Mouse (Mus musculus) testis, adult 2 months (tissue): ENCODE data around the gene Myo1e. TPM values are rescaled to one million over a fixed set of nuclear protein-coding genes. Genes with fewer than 3 reads are reported as not detected.

Experiments
- H3K27ac ChIP-seq: fragments of 200-500 bp; 2 replicates; pipeline ENCODE4 v1.5.1; 2012; ENCODE audit warnings: low read depth, low read length; ENCODE audit not compliant: control insufficient read depth, insufficient read depth
- H3K27me3 ChIP-seq: fragments of 200-500 bp; 2 replicates; pipeline ENCODE4 v1.6.1; 2012; ENCODE audit warnings: mild to moderate bottlenecking, low read length, moderate library complexity; ENCODE audit not compliant: control insufficient read depth, insufficient read depth
- H3K36me3 ChIP-seq: fragments of 200-500 bp; 2 replicates; pipeline ENCODE4 v1.6.1; 2012; ENCODE audit warnings: mild to moderate bottlenecking, low read length; ENCODE audit not compliant: control insufficient read depth, insufficient read depth
- H3K4me1 ChIP-seq: fragments of 200-500 bp; 2 replicates; pipeline ENCODE4 v1.6.1; 2012; ENCODE audit warnings: low read length; ENCODE audit not compliant: control insufficient read depth, insufficient read depth
- H3K4me3 ChIP-seq: fragments of 200-500 bp; 2 replicates; pipeline ENCODE4 v1.5.1; 2012; ENCODE audit warnings: low read depth, mild to moderate bottlenecking, low read length, moderate library complexity, mixed read lengths; ENCODE audit not compliant: control insufficient read depth
- CTCF ChIP-seq: fragments of 200-500 bp; IDR thresholded peaks from 2 replicates; pipeline ENCODE4 v1.5.1; 2012; ENCODE audit warnings: low read depth, mild to moderate bottlenecking, inconsistent platforms, low read length, moderate library complexity; ENCODE audit not compliant: control insufficient read depth, insufficient read depth, insufficient replicate concordance
- POLR2A ChIP-seq: fragments of 200-500 bp; IDR thresholded peaks from 2 replicates; pipeline ENCODE4 v1.6.1; 2012; ENCODE audit warnings: low read depth, mild to moderate bottlenecking, inconsistent platforms, low read length, moderate library complexity; ENCODE audit not compliant: control insufficient read depth
- polyA plus RNA-seq: library from polyadenylated mRNA; depleted of rRNA; stranded (reverse); fragments of >200 nt; gene quantifications from 2 replicates; pipeline ENCODE4 v1.2.3, GENCODE M21; 2012; rRNA removed

Myo1e gene
- polyA plus RNA-seq, 1 experiment = 2.6 TPM

DNA sequence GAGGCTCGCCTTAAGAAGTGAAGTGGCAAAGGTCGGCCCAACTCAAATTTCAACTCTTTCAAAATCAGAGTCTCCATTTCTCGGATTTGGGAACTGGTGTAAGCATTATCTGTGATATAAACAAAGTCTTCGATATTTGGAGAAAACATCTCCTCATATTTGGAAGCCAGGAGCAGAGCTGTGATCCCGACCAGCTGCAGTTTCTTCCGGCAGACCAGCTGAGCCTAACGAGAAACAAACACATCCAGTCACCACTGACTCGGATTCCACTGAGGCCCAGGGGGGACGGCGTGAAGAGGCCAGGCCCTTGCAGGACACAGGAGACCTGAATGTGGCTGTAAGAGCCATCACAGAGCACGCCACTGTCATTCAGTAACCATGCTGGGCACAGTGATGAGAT lies 203.5 kb downstream of the Myo1e start:
- Histone ChIP-seq H3K36me3 (peaks cover 13% of the 10 kb centered on the region), H3K27ac (no peak overlapping the region), H3K27me3 (no peaks in the 10 kb centered on the region), H3K4me3 (no peak overlapping the region), H3K4me1 (no peaks in the 10 kb centered on the region)
- no peak for TF ChIP-seq CTCF
- no peak for TF ChIP-seq POLR2A

GRCm38 (mm10) chr9:70413038-70413437 lies 205.9 kb downstream of the Myo1e start:
- H3K27ac ChIP-seq = no peak overlapping the region
- peaks cover 13% of the 10 kb centered on the region for H3K36me3 ChIP-seq
- H3K4me1 ChIP-seq = no peaks in the 10 kb centered on the region
- H3K4me3 ChIP-seq = no peak overlapping the region
- no peaks in the 10 kb centered on the region for H3K27me3 ChIP-seq
- TF ChIP-seq POLR2A = no peak
- TF ChIP-seq CTCF = no peak

- Histone ChIP-seq H3K27me3 (no peaks in the 10 kb centered on the region), H3K27ac (no peak overlapping the region), H3K4me3 (no peak overlapping the region), H3K36me3 (peaks cover 6% of the 10 kb centered on the region), H3K4me1 (peaks cover 3% of the 10 kb centered on the region; the same call in 1 of the 2 replicates)
- TF ChIP-seq POLR2A = no peak
- TF ChIP-seq CTCF = peak; percentile 20; the same call in 1 of the 2 replicates
Measured at GRCm38 (mm10) chr9:70416412-70416811, 209.3 kb downstream of the Myo1e start.

DNA sequence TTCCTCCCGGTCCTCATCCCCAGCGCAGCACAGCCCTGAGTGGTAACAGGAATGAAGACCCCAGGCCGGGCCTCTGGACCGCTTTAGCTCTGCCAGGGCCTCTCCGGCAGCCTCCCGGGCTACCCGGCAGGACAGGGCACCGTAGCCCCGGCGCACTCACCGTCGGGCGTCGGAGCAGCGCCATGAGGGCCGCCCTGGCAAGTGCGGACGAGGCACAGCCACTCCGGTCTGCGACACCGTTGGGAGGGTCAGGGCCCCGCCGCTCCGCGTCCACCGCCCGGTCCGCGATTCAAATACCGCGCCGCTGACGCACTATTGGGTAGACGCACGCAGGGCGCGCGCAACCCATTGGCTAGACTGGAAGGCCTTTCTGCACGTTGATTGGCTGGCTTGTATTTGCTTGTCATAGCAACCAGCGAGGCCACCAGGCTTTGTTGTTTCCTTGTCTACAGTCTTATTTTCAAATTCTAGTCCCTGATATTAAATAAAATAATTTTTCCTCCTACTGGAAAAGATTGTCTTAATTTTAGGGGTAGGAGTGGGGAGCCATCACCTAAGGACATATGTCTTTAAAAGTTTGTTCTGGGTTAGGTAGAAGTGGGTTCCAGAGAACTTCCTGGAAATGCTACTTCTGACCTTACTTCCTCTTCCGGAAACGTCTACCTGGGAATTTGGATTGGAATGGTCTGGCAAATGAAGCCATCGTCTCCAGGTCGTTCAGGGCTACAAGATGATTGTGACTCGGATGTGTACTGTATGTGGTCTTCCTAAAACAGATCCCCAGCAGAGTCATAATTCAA lies 214.3 kb downstream of the Myo1e start, which contains the start of gene Ccnb2:
TSS of gene Ccnb2 (minus strand) at position 291 of the 800 bp plus-strand sequence.
- H3K36me3 ChIP-seq = no peaks in the 10 kb centered on the region
- TF ChIP-seq CTCF (no peak), POLR2A (peak; percentile 93)
- H3K4me3 ChIP-seq = peak within 1 kb of the TSS; percentile 100
- H3K27me3 ChIP-seq = no peaks in the 10 kb centered on the region
- peak within 1 kb of the TSS; percentile 98 for H3K27ac ChIP-seq
- peaks cover 3% of the 10 kb centered on the region; the same call in 1 of the 2 replicates for H3K4me1 ChIP-seq

- peaks cover 3% of the 10 kb centered on the region; the same call in 1 of the 2 replicates for H3K4me1 ChIP-seq
- no peak overlapping the region; the same call in 1 of the 2 replicates for H3K4me3 ChIP-seq
- no peak overlapping the region for H3K27ac ChIP-seq
- H3K27me3 ChIP-seq = no peaks in the 10 kb centered on the region
- TF ChIP-seq POLR2A (no peak), CTCF (no peak)
- H3K36me3 ChIP-seq = no peaks in the 10 kb centered on the region
Measured at GRCm38 (mm10) chr9:70422661-70423060, 215.5 kb downstream of the Myo1e start.

DNA sequence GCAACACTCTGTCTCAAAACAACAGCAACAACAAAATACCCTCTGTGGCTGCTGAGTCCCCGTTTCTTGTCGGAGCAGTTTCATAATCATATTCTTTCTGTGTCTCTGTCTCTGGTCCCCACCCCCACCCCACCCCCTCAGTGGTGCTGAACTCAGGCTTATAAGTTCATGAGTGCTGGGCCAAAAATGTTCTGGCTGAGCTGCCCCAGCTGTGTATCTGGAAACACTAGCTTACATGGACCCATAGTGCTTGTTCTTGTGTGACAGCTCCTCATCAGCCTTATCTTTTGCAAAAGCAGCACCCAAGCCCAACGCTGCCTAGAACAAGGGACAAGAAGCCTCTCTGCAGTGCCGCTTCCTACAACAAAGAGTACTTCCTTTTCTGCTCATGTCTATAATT lies 232.8 kb downstream of the Myo1e start:
- H3K4me3 ChIP-seq = no peak overlapping the region
- H3K4me1 ChIP-seq = no peaks in the 10 kb centered on the region
- TF ChIP-seq CTCF (no peak), POLR2A (no peak)
- no peaks in the 10 kb centered on the region for H3K36me3 ChIP-seq
- no peaks in the 10 kb centered on the region for H3K27me3 ChIP-seq
- no peak overlapping the region for H3K27ac ChIP-seq

GRCm38 (mm10) chr9:70449072-70449471 lies 241.9 kb downstream of the Myo1e start:
- H3K4me3 ChIP-seq = no peak overlapping the region
- H3K27ac ChIP-seq = no peak overlapping the region
- H3K4me1 ChIP-seq = no peaks in the 10 kb centered on the region
- H3K27me3 ChIP-seq = no peaks in the 10 kb centered on the region
- H3K36me3 ChIP-seq = no peaks in the 10 kb centered on the region; the same call in 1 of the 2 replicates
- no peak for TF ChIP-seq POLR2A
- no peak for TF ChIP-seq CTCF

Other genes starting within 250 kb of the Myo1e start
- 16.8 and 20.7 TPM in 2 replicates for gene Bnip2, start 217.9 kb upstream of the Myo1e start, polyA plus RNA-seq
- gene Gtf2a2, start 194.8 kb upstream of the Myo1e start, polyA plus RNA-seq = 164 and 206 TPM in 2 replicates
- 5.0 TPM in 2 replicates for gene Gcnt3, start 169.3 kb upstream of the Myo1e start, polyA plus RNA-seq
- gene Fam81a, start 64.8 kb upstream of the Myo1e start, polyA plus RNA-seq = 0.32 and 0.60 TPM in 2 replicates
- gene Ccnb2, start 214.2 kb downstream of the Myo1e start, polyA plus RNA-seq = 118 and 122 TPM in 2 replicates